Mouse (Mus musculus) embryonic facial prominence, embryonic 15.5 days (tissue): Measurements from ENCODE around the gene Nol6. TPM values are rescaled to one million over a fixed set of nuclear protein-coding genes. Genes with fewer than 3 reads are reported as not detected.

ENCODE experiments used
- ATAC-seq: fragments of 200-750 bp; cut with Nextera tagmentation; 2 replicates; pipeline ENCODE4 v1.8.0; 2017; ENCODE audit warnings: low read depth, moderate TSS enrichment; ENCODE audit not compliant: insufficient number of reproducible peaks, low FRiP score, low TSS enrichment
- H3K27ac ChIP-seq: fragments of 300-500 bp; sonication (generic); replicated peaks from 2 replicates; pipeline ENCODE4 v1.5.1; 2015; ENCODE audit warnings: mild to moderate bottlenecking, inconsistent platforms
- H3K27me3 ChIP-seq: fragments of 300-500 bp; sonication (generic); 2 replicates; pipeline ENCODE4 v1.6.1; 2015; ENCODE audit warnings: inconsistent platforms
- H3K36me3 ChIP-seq: fragments of 300-500 bp; sonication (generic); 2 replicates; pipeline ENCODE4 v1.6.1; 2015; ENCODE audit warnings: mild to moderate bottlenecking, inconsistent platforms
- H3K4me1 ChIP-seq: fragments of 300-500 bp; sonication (generic); 2 replicates; pipeline ENCODE4 v1.6.1; 2015; ENCODE audit warnings: inconsistent platforms
- H3K4me2 ChIP-seq: fragments of 300-500 bp; sonication (generic); replicated peaks from 2 replicates; pipeline ENCODE4 v1.6.1; 2015; ENCODE audit warnings: mild to moderate bottlenecking, inconsistent platforms
- H3K4me3 ChIP-seq: fragments of 300-500 bp; sonication (generic); replicated peaks from 2 replicates; pipeline ENCODE4 v1.5.1; 2015; ENCODE audit warnings: mild to moderate bottlenecking, inconsistent platforms
- H3K9ac ChIP-seq: fragments of 300-500 bp; sonication (generic); 2 replicates; pipeline ENCODE4 v1.6.1; 2015; ENCODE audit warnings: inconsistent platforms
- H3K9me3 ChIP-seq: fragments of 300-500 bp; sonication (generic); replicated peaks from 2 replicates; pipeline ENCODE4 v1.6.1; 2016; ENCODE audit warnings: inconsistent platforms
- WGBS: fragments of 180-500 bp; shearing (Covaris S2); methylation state at CpG from one replicate; pipeline ENCODE4 v1.1.7; 2015; 5-methylcytosine and 5-hydroxymethylcytosine counted together
- polyA plus RNA-seq: library from polyadenylated mRNA; unstranded; fragments of >200 nt; fragmentation: Nextera tagmentation; extraction: Ambion mirVana; gene quantifications from 2 replicates; pipeline ENCODE4 v1.2.1, GENCODE M21; 2015

Gene Nol6
- polyA plus RNA-seq, 1 experiment from 2014 or later = 28.1 TPM

DNA sequence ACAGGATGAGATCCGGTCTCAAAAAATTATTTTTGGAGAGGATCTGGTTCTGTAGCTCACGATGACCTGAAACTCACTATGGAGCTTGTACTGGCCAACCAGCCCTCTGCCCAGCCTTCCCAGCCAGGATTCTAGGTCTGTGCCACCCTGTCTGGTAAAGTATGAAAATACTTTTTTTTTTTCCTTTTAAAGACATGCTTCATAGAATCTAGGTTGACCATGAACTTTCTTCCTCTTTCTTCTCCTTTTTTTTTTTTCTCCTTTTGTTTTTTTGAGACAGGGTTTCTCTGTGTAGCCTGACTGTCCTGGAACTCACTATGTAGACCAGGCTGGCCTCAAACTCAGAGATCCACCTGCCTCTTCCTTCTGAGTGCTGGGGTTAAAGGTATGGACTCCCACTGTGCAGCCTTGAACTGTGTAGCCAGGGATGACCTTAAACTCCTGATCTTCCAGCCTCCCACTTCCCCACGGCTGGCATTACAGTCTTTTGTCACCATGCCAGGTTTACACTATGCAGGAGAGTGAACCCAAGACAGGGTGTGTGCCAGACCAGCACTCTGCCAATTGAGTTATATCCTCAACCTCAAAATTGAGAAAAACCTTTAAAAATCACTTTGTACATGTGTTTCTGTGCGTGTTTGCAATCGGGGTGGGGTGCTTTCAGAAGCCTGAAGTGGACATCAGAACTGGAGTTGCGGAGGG is 16.1 kb upstream of the Nol6 start:
- peaks cover 8% of the 10 kb centered on the region; the same call in 1 of the 2 replicates for H3K4me1 ChIP-seq
- H3K9ac ChIP-seq = no peak overlapping the region
- WGBS = 84% methylated on average over 6 of the region's 6 CpGs
- H3K27me3 ChIP-seq = no peaks in the 10 kb centered on the region
- no peak overlapping the region for H3K27ac ChIP-seq
- no peak overlapping the region for H3K4me3 ChIP-seq
- H3K4me2 ChIP-seq = no peak overlapping the region
- H3K36me3 ChIP-seq = 0 out of 2 replicates have a peak, but pooled peaks cover 17% of the 10 kb centered on the region
- no peak for ATAC-seq
- no peaks in the 10 kb centered on the region for H3K9me3 ChIP-seq

DNA sequence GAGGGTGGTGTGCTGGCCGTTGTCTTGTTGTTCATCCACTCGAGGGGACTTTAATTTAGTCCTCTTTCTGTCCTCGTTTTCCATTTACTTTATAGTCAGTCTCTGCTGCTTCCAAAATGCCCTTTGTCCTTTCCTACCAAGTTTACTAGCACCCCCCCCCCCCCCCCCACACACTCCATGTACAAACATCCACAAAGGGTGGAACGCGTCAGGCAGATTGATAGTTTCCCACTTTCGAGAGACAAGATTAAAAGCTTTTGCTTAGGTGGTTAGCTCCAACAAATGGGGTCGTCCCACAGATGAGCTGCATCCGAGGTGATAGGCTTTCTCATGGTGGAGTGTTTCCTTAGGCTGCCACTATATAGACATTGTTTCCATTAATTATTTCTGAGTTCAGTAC is 12.6 kb upstream of the Nol6 start:
- Histone ChIP-seq H3K4me1 (peaks cover 11% of the 10 kb centered on the region), H3K27ac (peak overlapping the region; percentile 98), H3K27me3 (no peaks in the 10 kb centered on the region), H3K9me3 (no peaks in the 10 kb centered on the region), H3K4me2 (peak overlapping the region; percentile 66), H3K4me3 (peak overlapping the region; percentile 89), H3K9ac (peak overlapping the region; percentile 96), H3K36me3 (0 out of 2 replicates have a peak, but pooled peaks cover 17% of the 10 kb centered on the region)
- ATAC-seq = no peak
- WGBS = under 1% methylated on average over 8 of the region's 8 CpGs

DNA sequence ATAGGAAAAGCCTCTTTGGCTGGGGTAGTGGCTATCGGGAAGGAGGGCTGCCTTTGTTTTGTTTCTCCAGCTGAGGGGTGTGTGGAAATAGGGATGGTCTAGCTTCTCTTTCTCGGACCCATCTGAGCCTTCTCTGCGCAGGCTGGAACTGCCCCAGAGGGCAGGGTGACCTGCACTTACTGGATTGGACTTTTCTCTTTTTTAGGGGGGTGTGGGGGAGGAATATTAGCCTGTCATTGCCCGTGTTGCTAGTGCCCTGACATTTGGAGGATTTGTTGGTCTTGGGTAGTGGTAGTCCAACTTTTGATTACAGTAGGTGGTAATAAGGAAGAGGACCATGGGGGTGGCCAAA is 12.2 kb upstream of the Nol6 start:
- H3K4me1 ChIP-seq = peaks cover 11% of the 10 kb centered on the region
- H3K36me3 ChIP-seq = 0 out of 2 replicates have a peak, but pooled peaks cover 15% of the 10 kb centered on the region
- H3K27me3 ChIP-seq = no peaks in the 10 kb centered on the region
- peak overlapping the region; percentile 89 for H3K4me3 ChIP-seq
- ATAC-seq = 0 out of 2 replicates have a peak, but pooled peaks have one; percentile 2
- peak overlapping the region; percentile 96 for H3K9ac ChIP-seq
- 0% methylated on average over 4 of the region's 4 CpGs for WGBS
- no peaks in the 10 kb centered on the region for H3K9me3 ChIP-seq
- H3K4me2 ChIP-seq = peak overlapping the region; percentile 66
- peak overlapping the region; percentile 98 for H3K27ac ChIP-seq

DNA sequence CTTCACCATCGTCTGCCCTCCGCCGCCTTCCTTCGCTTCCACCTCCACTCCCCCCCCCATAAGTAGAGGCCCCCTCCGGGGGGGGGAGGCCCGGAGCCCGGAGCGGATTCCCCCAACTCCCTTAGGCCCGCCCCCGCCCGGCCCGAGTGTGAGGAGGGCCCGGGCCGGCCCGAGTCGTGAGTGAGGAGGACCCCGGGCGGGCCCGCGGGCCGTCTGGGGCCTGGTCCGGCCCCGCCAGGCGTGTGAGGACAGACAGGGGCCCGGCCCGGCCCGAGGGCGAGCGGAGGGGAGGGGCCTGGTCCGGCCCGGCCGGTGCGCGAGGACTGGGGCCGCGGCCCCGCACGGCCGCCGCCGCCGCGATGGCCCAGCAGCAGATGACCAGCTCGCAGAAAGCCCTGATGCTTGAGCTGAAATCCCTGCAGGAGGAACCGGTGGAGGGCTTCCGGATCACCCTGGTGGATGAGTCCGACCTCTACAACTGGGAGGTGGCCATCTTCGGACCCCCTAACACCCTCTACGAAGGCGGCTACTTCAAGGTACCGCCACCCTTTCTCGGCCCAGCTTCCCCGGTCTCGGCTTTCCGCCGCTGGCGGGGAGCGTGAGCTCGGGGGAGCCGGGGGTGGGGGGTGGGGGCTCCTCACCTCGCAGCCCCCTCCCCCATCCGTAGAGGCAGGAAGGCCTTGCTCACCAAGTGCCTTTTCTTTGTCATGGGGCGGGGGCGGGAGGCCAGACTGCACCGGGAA is 11.6 kb upstream of the Nol6 start, which contains the start of gene Ube2r2:
Ube2r2 (plus strand) TSS at position 33 of the 743 bp plus-strand sequence.
- peak within 1 kb of the TSS; percentile 98 for H3K27ac ChIP-seq
- WGBS = under 1% methylated on average over 64 of the region's 65 CpGs
- H3K27me3 ChIP-seq = no peaks in the 10 kb centered on the region
- H3K4me2 ChIP-seq = peak within 1 kb of the TSS; percentile 66
- H3K36me3 ChIP-seq = 0 out of 2 replicates have a peak, but pooled peaks cover 10% of the 10 kb centered on the region
- peak within 1 kb of the TSS; percentile 89 for H3K4me3 ChIP-seq
- H3K9ac ChIP-seq = peak within 1 kb of the TSS; percentile 96
- H3K9me3 ChIP-seq = no peaks in the 10 kb centered on the region
- peak; percentile 77 for ATAC-seq
- H3K4me1 ChIP-seq = peaks cover 11% of the 10 kb centered on the region

DNA sequence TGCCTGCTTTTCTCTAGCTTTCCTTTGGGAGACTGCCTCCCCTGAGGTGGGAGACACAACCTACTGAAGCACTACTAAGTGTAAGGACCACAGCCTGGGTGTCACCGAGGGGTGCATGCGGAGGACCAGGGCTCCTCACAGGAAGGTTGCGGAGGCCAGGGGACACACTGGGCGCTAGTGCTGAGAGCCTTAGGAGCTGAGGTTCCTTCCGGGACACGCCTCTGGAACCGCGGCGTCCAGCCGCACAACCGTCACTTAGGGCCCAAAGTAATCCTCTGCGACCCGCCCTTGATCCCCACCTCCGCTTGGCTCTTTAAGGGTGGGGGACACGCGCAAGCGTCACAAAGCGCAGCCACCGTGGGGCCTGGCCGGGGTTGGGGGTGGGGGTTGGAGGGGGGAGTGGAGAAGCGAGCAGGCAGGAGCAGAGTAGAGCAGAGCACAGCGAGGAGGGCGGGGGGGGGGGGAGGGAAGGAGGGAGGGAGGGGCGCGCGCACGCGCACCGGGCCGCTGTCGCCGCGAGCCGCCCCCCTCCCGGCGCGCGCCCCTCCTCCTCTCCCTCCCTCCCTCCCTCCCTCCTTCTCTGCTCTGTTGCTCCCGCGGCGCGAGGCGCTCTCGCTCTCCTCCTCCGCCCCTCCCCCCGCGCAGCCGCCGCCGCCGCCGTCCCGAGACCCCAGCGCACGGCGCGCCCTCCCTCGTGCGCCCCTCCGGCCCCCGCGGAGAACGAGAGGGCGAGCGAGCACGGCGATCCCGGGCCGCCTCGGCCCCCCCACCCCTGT is 10.9 kb upstream of the Nol6 start:
- Histone ChIP-seq H3K9me3 (no peaks in the 10 kb centered on the region), H3K27ac (peak overlapping the region; percentile 98), H3K4me1 (peaks cover 11% of the 10 kb centered on the region), H3K36me3 (0 out of 2 replicates have a peak, but pooled peaks cover 6% of the 10 kb centered on the region), H3K4me3 (peak overlapping the region; percentile 89), H3K9ac (peak overlapping the region; percentile 96), H3K4me2 (peak overlapping the region; percentile 66), H3K27me3 (no peaks in the 10 kb centered on the region)
- WGBS = 0% methylated on average over 31 of the region's 70 CpGs
- ATAC-seq = peak; percentile 94

DNA sequence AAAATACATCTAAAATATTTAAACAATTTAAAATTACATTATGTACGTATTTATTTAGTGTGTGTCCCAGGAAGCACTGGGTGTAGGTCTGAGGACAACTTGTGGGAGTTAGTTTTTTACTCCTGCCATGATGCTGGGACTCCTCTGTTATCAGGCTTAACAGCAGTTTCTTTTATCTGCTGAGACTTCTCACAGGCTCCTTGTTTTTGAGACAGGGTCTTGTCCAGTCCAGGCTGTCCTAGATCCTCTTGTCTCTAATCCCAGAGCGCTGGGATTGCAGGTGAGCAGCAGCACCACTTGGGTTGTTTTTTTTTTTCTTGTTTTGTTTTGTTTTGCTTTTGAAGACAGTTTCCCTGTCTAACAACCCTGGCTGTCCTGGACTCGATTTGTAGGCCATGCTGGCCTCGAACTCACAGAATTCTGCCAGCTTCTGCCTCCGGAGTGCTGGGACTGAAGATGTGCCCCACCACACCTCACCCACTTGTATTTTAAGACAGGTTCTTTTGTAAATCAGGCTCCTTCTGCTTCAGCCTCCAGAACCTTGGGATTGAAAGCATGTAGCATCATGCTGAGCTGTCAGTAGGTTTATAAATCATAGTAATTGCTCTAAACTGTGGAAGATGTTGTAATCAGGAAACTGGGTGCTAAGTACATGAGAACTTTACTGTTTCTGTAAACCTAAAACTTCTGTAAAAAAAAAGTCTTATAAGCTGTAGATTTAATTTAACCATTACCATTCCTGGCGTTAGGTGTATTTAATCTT is 9.5 kb upstream of the Nol6 start:
- H3K9me3 ChIP-seq = no peaks in the 10 kb centered on the region
- no peak overlapping the region for H3K4me3 ChIP-seq
- H3K4me2 ChIP-seq = no peak overlapping the region
- 71% methylated on average over 6 of the region's 6 CpGs for WGBS
- no peak overlapping the region for H3K9ac ChIP-seq
- no peak overlapping the region for H3K27ac ChIP-seq
- peaks cover 11% of the 10 kb centered on the region for H3K4me1 ChIP-seq
- 0 out of 2 replicates have a peak, but pooled peaks cover 3% of the 10 kb centered on the region for H3K36me3 ChIP-seq
- ATAC-seq = no peak
- no peaks in the 10 kb centered on the region for H3K27me3 ChIP-seq

DNA sequence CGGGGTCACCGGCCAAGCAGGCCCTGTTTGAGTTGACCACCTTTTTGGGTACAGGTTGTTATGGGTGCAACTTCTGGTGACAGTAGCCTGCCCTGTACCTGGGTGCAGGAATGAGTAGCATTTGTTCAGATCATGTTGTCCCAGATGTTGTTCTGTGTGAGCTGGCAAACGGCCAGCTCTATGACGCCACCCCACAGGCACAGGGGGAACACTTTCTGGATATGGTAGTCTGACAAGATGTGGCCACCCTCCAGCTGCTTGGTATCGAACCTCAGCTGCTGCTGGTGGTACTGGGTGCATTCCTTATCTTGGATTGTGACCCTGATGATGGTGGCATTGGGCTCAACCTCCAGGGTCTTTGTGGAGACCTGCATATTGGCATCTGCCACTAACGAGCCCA is 8.2 kb upstream of the Nol6 start:
- H3K4me3 ChIP-seq = no peak overlapping the region
- whole genome bisulfite sequencing = 61% methylated on average over 6 of the region's 6 CpGs
- no peak overlapping the region for H3K9ac ChIP-seq
- H3K36me3 ChIP-seq = no peaks in the 10 kb centered on the region
- no peaks in the 10 kb centered on the region for H3K27me3 ChIP-seq
- ATAC-seq = no peak
- H3K4me2 ChIP-seq = no peak overlapping the region
- H3K4me1 ChIP-seq = peaks cover 11% of the 10 kb centered on the region
- H3K27ac ChIP-seq = no peak overlapping the region
- H3K9me3 ChIP-seq = no peaks in the 10 kb centered on the region

DNA sequence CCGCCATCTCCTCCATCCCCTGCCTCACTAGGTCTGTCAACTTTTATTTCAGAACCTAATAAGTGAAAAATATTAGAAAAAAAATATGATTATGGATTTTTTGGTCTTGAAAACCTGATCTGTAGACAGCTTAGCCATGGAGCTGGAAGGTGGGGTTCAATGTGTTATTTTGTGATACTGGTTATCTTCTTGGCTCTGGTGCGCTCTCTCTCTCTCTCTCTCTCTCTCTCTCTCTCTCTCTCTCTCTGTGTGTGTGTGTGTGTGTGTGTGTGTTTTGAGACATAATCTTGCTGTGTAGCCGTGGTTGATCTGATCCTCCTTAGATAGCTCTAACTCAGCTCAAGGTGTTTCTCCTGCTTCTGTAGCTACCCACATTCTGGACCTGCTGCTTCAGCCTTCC is 5.6 kb upstream of the Nol6 start:
- H3K4me3 ChIP-seq = no peak overlapping the region
- ATAC-seq = no peak
- WGBS = 88% methylated on average over 3 of the region's 3 CpGs
- H3K9me3 ChIP-seq = no peaks in the 10 kb centered on the region
- no peaks in the 10 kb centered on the region for H3K27me3 ChIP-seq
- no peak overlapping the region for H3K27ac ChIP-seq
- no peak overlapping the region for H3K4me2 ChIP-seq
- no peaks in the 10 kb centered on the region for H3K36me3 ChIP-seq
- no peak overlapping the region for H3K9ac ChIP-seq
- peaks cover 6% of the 10 kb centered on the region for H3K4me1 ChIP-seq

DNA sequence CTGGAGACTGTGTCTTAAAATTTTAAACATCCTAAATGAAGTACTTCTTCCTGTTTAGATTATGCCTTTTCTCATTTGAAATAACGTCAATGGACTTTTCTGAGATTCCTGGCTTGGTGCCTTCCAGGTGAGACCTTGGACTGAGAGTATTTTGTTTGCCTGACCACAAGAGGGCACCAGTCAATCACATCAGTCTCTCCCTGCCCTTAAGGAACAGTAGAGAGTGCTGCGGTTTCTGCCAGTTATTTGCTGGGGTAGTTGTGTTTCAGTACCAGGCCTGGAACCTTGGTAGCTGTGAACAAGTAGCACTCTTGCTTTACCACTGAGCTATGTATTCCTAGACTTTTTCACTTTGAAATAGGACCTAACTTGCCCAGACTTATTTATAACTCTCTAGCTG is 5.2 kb upstream of the Nol6 start:
- H3K4me1 ChIP-seq = peaks cover 2% of the 10 kb centered on the region
- no peaks in the 10 kb centered on the region for H3K27me3 ChIP-seq
- 3% methylated on average over 2 of the region's 2 CpGs for WGBS
- no peaks in the 10 kb centered on the region for H3K36me3 ChIP-seq
- peak; percentile 60; the same call in 1 of the 2 replicates for ATAC-seq
- H3K4me2 ChIP-seq = no peak overlapping the region
- H3K9ac ChIP-seq = no peak overlapping the region
- H3K27ac ChIP-seq = no peak overlapping the region
- H3K4me3 ChIP-seq = no peak overlapping the region
- no peaks in the 10 kb centered on the region for H3K9me3 ChIP-seq

DNA sequence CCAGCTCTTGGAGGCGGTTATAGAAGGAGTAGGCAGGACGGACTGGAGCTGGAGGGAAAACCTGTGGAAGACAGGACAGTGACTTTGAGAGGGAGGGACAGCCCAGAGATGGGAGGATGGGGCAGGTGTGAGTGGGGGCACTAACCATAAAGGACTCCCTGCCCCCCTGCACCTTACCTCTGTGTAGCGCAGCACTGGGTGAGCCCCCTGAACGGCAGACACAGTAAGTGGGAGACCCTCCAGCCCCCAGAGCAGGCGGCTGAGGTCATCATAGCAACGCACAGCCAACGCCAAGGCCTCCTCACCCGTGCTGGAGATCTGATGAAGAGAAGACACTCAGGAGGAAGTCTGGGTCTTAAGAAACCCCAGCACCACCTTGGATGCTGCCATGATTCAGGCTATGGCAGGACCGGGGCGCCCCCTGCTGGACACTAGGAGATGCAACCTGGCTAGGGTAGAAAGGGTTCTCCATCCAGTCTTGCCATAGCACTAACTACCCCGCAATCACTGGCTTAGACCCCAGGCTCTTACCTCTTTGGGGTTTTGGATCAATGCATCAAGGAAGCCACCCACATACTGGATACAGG is 5.5 kb downstream of the Nol6 start:
- WGBS = 70% methylated on average over 11 of the region's 11 CpGs

More for the DNA sequence above, 5.5 kb downstream of the Nol6 start:
- H3K36me3 ChIP-seq = peaks cover 88% of the 10 kb centered on the region
- no peaks in the 10 kb centered on the region for H3K27me3 ChIP-seq
- H3K4me2 ChIP-seq = no peak overlapping the region
- H3K27ac ChIP-seq = no peak overlapping the region
- H3K9me3 ChIP-seq = no peaks in the 10 kb centered on the region
- no peak overlapping the region for H3K4me3 ChIP-seq
- ATAC-seq = no peak
- H3K4me1 ChIP-seq = peaks cover 8% of the 10 kb centered on the region
- no peak overlapping the region for H3K9ac ChIP-seq
